Mouse (Mus musculus) lung, postnatal 0 days (tissue): ENCODE measurements at regions not wholly inside any gene's neighbourhood (a gene's known extent, or its start where the extent isn't known, plus 50 kb on each side); places are given as distances from the start of the nearest gene placed in this dataset.

ENCODE experiments used
- CTCF ChIP-seq: IDR thresholded peaks from 2 replicates; pipeline ENCODE4 v1.5.1; 2016; ENCODE audit warnings: antibody characterized with exemption, mild to moderate bottlenecking
- EP300 ChIP-seq: IDR thresholded peaks from 2 replicates; pipeline ENCODE4 v1.6.1; 2016; ENCODE audit warnings: antibody characterized with exemption, mild to moderate bottlenecking, control low read depth

DNA sequence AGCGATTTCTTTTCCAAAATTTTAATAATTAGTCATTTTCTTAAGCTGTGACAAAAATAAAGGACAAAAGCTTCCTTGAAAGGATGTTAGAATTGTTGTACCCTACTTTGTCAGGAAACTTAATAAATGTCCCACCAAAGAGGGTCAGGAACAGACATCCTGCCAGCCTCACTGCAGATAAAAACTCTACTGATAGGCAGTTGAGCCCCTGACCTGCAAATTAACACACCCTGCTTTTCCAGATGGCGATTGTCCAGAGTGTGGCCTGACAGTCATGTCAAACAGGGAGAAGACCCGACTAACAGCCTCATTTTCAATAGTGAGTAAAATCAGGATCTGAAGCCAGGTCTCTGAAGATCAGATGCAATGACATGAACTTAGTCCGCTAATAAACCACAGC is 670.6 kb downstream of the Diaph3 start:
- TF ChIP-seq EP300, result no peak
- TF ChIP-seq CTCF, result no peak
